Mouse (Mus musculus) G1E (cell line): ENCODE measurements around the gene Magi3.

Experiments used
- CTCF ChIP-seq: IDR thresholded peaks from 2 replicates; pipeline ENCODE4 v1.5.1; 2012; ENCODE audit warnings: low read depth, low read length, inconsistent platforms, mixed read lengths
- GATA1 ChIP-seq: IDR thresholded peaks from 2 replicates; pipeline ENCODE4 v1.6.1; 2012; ENCODE audit warnings: borderline replicate concordance, low read length, inconsistent platforms, mixed read lengths
- GATA2 ChIP-seq: IDR thresholded peaks from 2 replicates; pipeline ENCODE4 v1.6.1; 2012; ENCODE audit warnings: low read depth, low read length, inconsistent platforms, borderline replicate concordance

GRCm38 (mm10) chr3:104006896-104007466, 213.2 kb downstream of the Magi3 start:
- TF ChIP-seq CTCF: no peak
- TF ChIP-seq GATA2: no peak
- no peak for TF ChIP-seq GATA1
